Mouse (Mus musculus): ENCODE results near the gene Fzd4. TPM values are rescaled to one million over a fixed set of nuclear protein-coding genes. Genes with fewer than 3 reads are reported as not detected.

The Fzd4 gene
- polyA plus RNA-seq, 1 experiment from 2014 or later, result 4.4 TPM

DNA sequence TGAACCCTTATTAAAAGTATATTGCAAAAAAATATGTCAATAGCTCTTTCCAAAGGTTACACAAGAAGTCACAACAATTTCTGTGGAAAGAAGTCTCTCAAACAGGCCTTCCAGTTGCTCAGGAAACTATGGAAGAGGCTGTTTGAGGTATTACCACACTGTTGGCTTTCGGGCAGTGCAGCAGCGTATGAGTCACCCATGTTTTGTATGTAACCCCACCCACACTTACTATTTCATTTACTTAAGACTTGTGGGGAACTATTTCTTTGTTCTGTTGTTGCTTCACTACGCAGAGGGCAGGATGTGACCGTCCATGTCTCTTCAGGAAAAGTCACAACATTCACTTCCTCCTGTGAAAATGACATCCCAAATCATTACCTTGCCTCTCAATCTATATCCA, 41.0 kb downstream of the Fzd4 start:
- ATAC-seq (ENCODE audit: insufficient read depth, low FRiP score, low TSS enrichment) (no peak), DNase-seq (ENCODE audit: low spot score) (no peak)
- no peaks in the 10 kb centered on the region for H3K27me3 ChIP-seq (ENCODE audit: control insufficient read depth, insufficient read depth, low read length)
- WGBS, result 90% methylated on average over 4 of the region's 4 CpGs
- no peaks in the 10 kb centered on the region for H3K9me3 ChIP-seq (ENCODE audit: control insufficient read depth, low read length)
- H3K4me2 ChIP-seq (ENCODE audit: low read depth), result no peak overlapping the region
- no peak overlapping the region for H3K9ac ChIP-seq (ENCODE audit: low read length)
- no peaks in the 10 kb centered on the region for H3K36me3 ChIP-seq (ENCODE audit: control insufficient read depth, insufficient read depth, low read length)
- no peak overlapping the region for H3K4me3 ChIP-seq (ENCODE audit: low read depth, low read length)
- no peaks in the 10 kb centered on the region for H3K4me1 ChIP-seq (ENCODE audit: control insufficient read depth, insufficient read depth, low read length)
- H3K27ac ChIP-seq (ENCODE audit: low read depth, low read length), result no peak overlapping the region

DNA sequence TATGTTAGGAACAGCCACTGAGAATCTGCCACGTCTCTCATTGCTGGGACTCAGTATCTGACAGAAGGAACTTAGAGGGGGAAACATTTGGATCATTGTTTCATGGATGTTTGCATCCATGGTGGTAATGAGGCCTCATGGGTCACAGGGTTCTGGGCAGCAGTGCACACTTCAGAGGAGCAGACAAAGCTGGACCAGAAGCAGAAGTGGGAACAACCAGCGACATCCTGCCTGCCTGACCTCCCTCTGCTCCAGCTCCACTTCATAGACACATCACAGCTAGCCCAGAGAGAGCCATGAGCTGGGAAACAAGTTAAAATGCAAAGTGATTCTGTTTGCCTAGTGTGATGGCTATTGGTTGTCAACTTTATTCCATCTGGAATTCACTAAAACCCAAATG, 46.2 kb downstream of the Fzd4 start:
- no peaks in the 10 kb centered on the region for H3K4me1 ChIP-seq (ENCODE audit: control insufficient read depth, insufficient read depth, low read length)
- H3K9ac ChIP-seq (ENCODE audit: low read length), result no peak overlapping the region
- 65% methylated on average over 2 of the region's 2 CpGs for WGBS
- no peaks in the 10 kb centered on the region for H3K27me3 ChIP-seq (ENCODE audit: control insufficient read depth, insufficient read depth, low read length)
- no peak overlapping the region for H3K4me3 ChIP-seq (ENCODE audit: low read depth, low read length)
- no peaks in the 10 kb centered on the region for H3K9me3 ChIP-seq (ENCODE audit: control insufficient read depth, low read length)
- H3K4me2 ChIP-seq (ENCODE audit: low read depth), result no peak overlapping the region
- ATAC-seq (ENCODE audit: insufficient read depth, low FRiP score, low TSS enrichment) (no peak), DNase-seq (ENCODE audit: low spot score) (no peak)
- H3K27ac ChIP-seq (ENCODE audit: low read depth, low read length), result no peak overlapping the region
- no peaks in the 10 kb centered on the region for H3K36me3 ChIP-seq (ENCODE audit: control insufficient read depth, insufficient read depth, low read length)

DNA sequence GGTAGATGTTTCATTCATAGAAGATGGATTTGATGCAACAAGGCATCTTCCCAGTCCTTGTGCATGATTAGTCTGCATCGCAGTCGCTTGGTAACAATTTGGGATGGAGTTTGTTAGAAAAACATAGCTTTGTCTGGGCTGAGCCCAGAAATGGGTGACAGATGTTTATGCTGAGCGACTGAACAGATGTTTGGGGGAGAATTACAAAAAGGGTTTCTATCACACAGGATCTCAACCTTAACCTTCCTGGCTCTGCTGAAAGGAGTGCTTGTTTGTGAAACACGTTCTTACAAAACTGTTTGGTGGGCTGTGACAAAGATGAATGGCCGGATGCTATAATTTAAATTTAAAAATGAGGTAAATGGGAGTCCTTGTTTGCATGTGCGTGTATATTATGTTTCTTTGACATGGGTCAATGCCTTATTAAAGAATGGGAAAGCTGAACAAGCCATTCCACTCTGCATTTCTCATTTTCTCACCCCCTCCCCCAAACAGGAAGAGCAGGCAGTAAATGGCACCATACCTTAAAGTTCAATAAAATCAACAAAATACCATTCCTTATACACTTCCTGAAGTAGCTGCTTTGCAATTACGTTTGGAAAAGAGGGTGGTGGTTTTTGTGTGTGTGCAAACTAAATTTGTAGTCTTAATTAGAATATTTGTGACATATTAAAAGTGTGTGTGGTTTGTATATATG, 52.4 kb downstream of the Fzd4 start:
- H3K4me2 ChIP-seq (ENCODE audit: low read depth), result no peak overlapping the region
- DNase-seq (ENCODE audit: low spot score) (peak; percentile 40), ATAC-seq (ENCODE audit: insufficient read depth, low FRiP score, low TSS enrichment) (no peak)
- H3K36me3 ChIP-seq (ENCODE audit: control insufficient read depth, insufficient read depth, low read length), result no peaks in the 10 kb centered on the region
- no peak overlapping the region for H3K9ac ChIP-seq (ENCODE audit: low read length)
- no peaks in the 10 kb centered on the region for H3K9me3 ChIP-seq (ENCODE audit: control insufficient read depth, low read length)
- H3K4me3 ChIP-seq (ENCODE audit: low read depth, low read length), result no peak overlapping the region
- H3K27me3 ChIP-seq (ENCODE audit: control insufficient read depth, insufficient read depth, low read length), result no peaks in the 10 kb centered on the region
- WGBS, result 35% methylated on average over 7 of the region's 7 CpGs
- no peak overlapping the region for H3K27ac ChIP-seq (ENCODE audit: low read depth, low read length)
- H3K4me1 ChIP-seq (ENCODE audit: control insufficient read depth, insufficient read depth, low read length), result no peaks in the 10 kb centered on the region

DNA sequence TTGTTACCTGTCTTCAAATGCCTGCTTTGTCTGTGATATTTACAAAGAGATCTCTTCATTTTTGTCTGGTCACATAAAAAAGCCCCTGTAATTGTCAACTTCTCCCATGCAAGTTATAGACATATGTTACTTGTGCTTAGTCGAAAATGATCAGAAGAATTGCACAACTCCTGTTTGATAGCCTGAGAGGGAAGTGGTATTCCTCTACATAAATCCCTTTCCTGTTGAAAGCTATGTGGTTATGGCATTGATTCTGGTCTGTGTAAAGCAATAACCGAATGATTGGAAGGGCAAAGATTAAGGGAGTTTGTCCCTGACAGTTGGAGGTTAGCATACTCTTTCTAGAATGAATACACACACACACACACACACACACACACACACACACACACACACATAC, 55.5 kb downstream of the Fzd4 start:
- DNase-seq (ENCODE audit: low spot score), result no peak
- Histone ChIP-seq H3K4me3 (ENCODE audit: low read depth, low read length) (no peak overlapping the region), H3K27ac (ENCODE audit: low read depth, low read length) (no peak overlapping the region), H3K4me1 (ENCODE audit: control insufficient read depth, insufficient read depth, low read length) (no peaks in the 10 kb centered on the region), H3K9ac (ENCODE audit: low read length) (no peak overlapping the region), H3K9me3 (ENCODE audit: control insufficient read depth, low read length) (no peaks in the 10 kb centered on the region), H3K27me3 (ENCODE audit: control insufficient read depth, insufficient read depth, low read length) (no peaks in the 10 kb centered on the region), H3K36me3 (ENCODE audit: control insufficient read depth, insufficient read depth, low read length) (no peaks in the 10 kb centered on the region), H3K4me2 (ENCODE audit: low read depth) (no peak overlapping the region)
- 86% methylated on average over 2 of the region's 2 CpGs for WGBS
- ATAC-seq (ENCODE audit: insufficient read depth, low FRiP score, low TSS enrichment), result no peak

DNA sequence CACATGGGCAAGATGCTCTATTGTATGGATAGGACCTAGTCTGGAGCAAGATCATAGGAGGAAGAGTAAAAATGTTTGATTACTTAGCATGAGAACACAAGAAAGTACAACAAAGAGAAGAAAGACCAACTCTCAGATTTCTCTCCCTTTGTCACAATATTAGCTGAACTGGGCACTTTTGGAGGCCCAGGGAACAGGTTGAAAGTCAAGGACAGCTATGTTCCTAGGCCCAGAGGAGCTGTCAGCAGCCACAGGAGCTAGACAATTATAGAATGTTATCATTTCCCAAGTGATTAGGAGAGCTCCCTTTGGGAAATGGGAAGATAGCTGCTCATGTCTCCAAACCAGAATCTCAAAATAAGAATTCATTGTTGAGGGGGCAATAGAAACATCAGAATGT, 56.8 kb downstream of the Fzd4 start:
- H3K4me3 ChIP-seq (ENCODE audit: low read depth, low read length), result no peak overlapping the region
- H3K9me3 ChIP-seq (ENCODE audit: control insufficient read depth, low read length), result no peaks in the 10 kb centered on the region
- H3K27me3 ChIP-seq (ENCODE audit: control insufficient read depth, insufficient read depth, low read length), result no peaks in the 10 kb centered on the region
- no peak overlapping the region for H3K4me2 ChIP-seq (ENCODE audit: low read depth)
- H3K27ac ChIP-seq (ENCODE audit: low read depth, low read length), result no peak overlapping the region
- DNase-seq (ENCODE audit: low spot score), result no peak
- H3K4me1 ChIP-seq (ENCODE audit: control insufficient read depth, insufficient read depth, low read length), result no peaks in the 10 kb centered on the region
- ATAC-seq (ENCODE audit: insufficient read depth, low FRiP score, low TSS enrichment), result no peak
- H3K36me3 ChIP-seq (ENCODE audit: control insufficient read depth, insufficient read depth, low read length), result no peaks in the 10 kb centered on the region
- no peak overlapping the region for H3K9ac ChIP-seq (ENCODE audit: low read length)

DNA sequence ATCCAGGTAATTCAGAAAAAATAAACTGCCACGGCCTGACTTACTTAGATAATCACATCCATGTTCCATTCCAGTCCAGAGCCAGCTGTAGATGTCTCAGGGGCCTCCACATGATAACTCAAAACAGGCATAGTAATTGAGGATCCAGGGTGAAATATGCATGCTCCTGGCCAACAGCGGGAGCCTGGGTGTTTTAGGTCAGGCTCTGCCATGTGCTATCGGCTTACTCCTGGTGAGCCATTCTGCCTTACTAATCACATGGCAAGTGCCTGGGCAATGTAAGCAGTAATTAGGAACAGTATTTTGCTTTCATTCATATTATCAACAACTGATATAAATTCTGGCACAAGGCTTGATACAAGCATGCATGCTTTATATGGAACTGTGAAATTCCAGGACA, 57.2 kb downstream of the Fzd4 start:
- DNase-seq (ENCODE audit: low spot score) (no peak), ATAC-seq (ENCODE audit: insufficient read depth, low FRiP score, low TSS enrichment) (no peak)
- Histone ChIP-seq H3K4me2 (ENCODE audit: low read depth) (no peak overlapping the region), H3K27ac (ENCODE audit: low read depth, low read length) (no peak overlapping the region), H3K27me3 (ENCODE audit: control insufficient read depth, insufficient read depth, low read length) (no peaks in the 10 kb centered on the region), H3K9me3 (ENCODE audit: control insufficient read depth, low read length) (no peaks in the 10 kb centered on the region), H3K36me3 (ENCODE audit: control insufficient read depth, insufficient read depth, low read length) (no peaks in the 10 kb centered on the region), H3K4me1 (ENCODE audit: control insufficient read depth, insufficient read depth, low read length) (no peaks in the 10 kb centered on the region), H3K4me3 (ENCODE audit: low read depth, low read length) (no peak overlapping the region), H3K9ac (ENCODE audit: low read length) (no peak overlapping the region)
- 69% methylated on average over 3 of the region's 3 CpGs for WGBS

Other genes starting within 250 kb of the Fzd4 start
- 15.3 and 17.9 TPM in 2 replicates for gene Tmem135, start 133 bp upstream of the Fzd4 start, polyA plus RNA-seq (2014; fragmentation: Nextera tagmentation; extraction: Ambion mirVana)
- gene Prss23, start 122.8 kb downstream of the Fzd4 start, polyA plus RNA-seq (2014; fragmentation: Nextera tagmentation; extraction: Ambion mirVana), result 22.1 and 23.0 TPM in 2 replicates
- gene Me3, start 228.0 kb downstream of the Fzd4 start, polyA plus RNA-seq (2014; fragmentation: Nextera tagmentation; extraction: Ambion mirVana), result 0.77 and 1.3 TPM in 2 replicates